Mouse (Mus musculus) hindbrain, embryonic 14.5 days (tissue): ENCODE results near the gene Slc25a48. TPM values are rescaled to one million over a fixed set of nuclear protein-coding genes. Genes with fewer than 3 reads are reported as not detected.

Experiments used
- ATAC-seq: fragments of 200-750 bp; cut with Nextera tagmentation; 2 replicates; pipeline ENCODE4 v1.8.0; 2017; ENCODE audit warnings: moderate number of reproducible peaks, mild to moderate bottlenecking, moderate TSS enrichment, moderate library complexity; ENCODE audit not compliant: low FRiP score
- DNase-seq: peaks from one replicate; pipeline ENCODE4 v3.0.0-alpha.2; 2015; ENCODE audit warnings: low spot score
- H3K27ac ChIP-seq: fragments of 300-500 bp; sonication (generic); 2 replicates; pipeline ENCODE4 v1.5.1; 2014; ENCODE audit warnings: mild to moderate bottlenecking, moderate library complexity
- H3K27me3 ChIP-seq: fragments of 300-500 bp; sonication (generic); 2 replicates; pipeline ENCODE4 v1.6.1; 2014; ENCODE audit warnings: mild to moderate bottlenecking, low read length, mixed read lengths; ENCODE audit not compliant: control insufficient read depth, insufficient read depth
- H3K36me3 ChIP-seq: fragments of 300-500 bp; sonication (generic); replicated peaks from 2 replicates; pipeline ENCODE4 v1.6.1; 2014; ENCODE audit not compliant: control insufficient read depth, insufficient read depth
- H3K4me1 ChIP-seq: fragments of 300-500 bp; sonication (generic); replicated peaks from 2 replicates; pipeline ENCODE4 v1.6.1; 2014; ENCODE audit warnings: antibody characterized with exemption, low read length, mixed read lengths; ENCODE audit not compliant: control insufficient read depth, insufficient read depth
- H3K4me2 ChIP-seq: fragments of 300-500 bp; sonication (generic); replicated peaks from 2 replicates; pipeline ENCODE4 v1.6.1; 2014; ENCODE audit warnings: mild to moderate bottlenecking, moderate library complexity
- H3K4me3 ChIP-seq: fragments of 300-500 bp; sonication (generic); replicated peaks from 2 replicates; pipeline ENCODE4 v1.5.1; 2014; ENCODE audit warnings: mild to moderate bottlenecking, low read length
- H3K9ac ChIP-seq: fragments of 300-500 bp; sonication (generic); 2 replicates; pipeline ENCODE4 v1.6.1; 2014
- H3K9me3 ChIP-seq: fragments of 300-500 bp; sonication (generic); 2 replicates; pipeline ENCODE4 v1.6.1; 2016; ENCODE audit warnings: low read length; ENCODE audit not compliant: control insufficient read depth
- WGBS: fragments of 180-500 bp; shearing (Covaris S2); extraction: QIAGEN DNeasy Blood & Tissue Kit; methylation state at CpG from one replicate; pipeline ENCODE4 v1.1.7; 2014; 5-methylcytosine and 5-hydroxymethylcytosine counted together
- polyA plus RNA-seq: library from polyadenylated mRNA; unstranded; fragments of >200 nt; fragmentation: Nextera tagmentation; extraction: Ambion mirVana; gene quantifications from 2 replicates; pipeline ENCODE4 v1.2.1, GENCODE M21; 2014

Slc25a48 gene
- polyA plus RNA-seq, 1 experiment from 2014 or later, result not detected

DNA sequence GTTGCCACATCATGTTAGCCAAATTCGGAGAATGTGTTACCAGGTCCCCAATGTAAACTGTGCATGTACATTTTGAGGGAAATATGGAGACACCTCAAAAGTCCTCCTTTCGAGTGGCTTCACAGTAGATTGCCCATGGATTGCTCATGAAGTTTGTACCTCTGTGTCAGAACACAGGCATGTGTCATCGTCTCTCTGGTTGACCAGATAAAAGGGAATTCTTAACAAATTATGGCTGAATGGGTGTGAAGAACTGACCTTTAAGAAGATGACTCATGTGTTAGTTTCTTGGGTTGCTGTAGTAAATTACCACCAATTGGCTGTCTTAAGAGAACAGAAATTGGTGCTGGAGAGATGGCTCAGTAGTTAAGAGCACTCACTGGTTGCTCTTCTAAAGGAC is 6.0 kb downstream of the Slc25a48 start:
- H3K9me3 ChIP-seq, result no peaks in the 10 kb centered on the region
- H3K27ac ChIP-seq, result no peak overlapping the region
- H3K36me3 ChIP-seq, result no peaks in the 10 kb centered on the region
- H3K4me3 ChIP-seq, result no peak overlapping the region
- peaks cover 3% of the 10 kb centered on the region; the same call in 1 of the 2 replicates for H3K4me1 ChIP-seq
- 93% methylated on average over 3 of the region's 3 CpGs for WGBS
- H3K9ac ChIP-seq, result no peak overlapping the region
- DNase-seq (no peak), ATAC-seq (no peak)
- H3K27me3 ChIP-seq, result peaks cover 21% of the 10 kb centered on the region
- no peak overlapping the region for H3K4me2 ChIP-seq

DNA sequence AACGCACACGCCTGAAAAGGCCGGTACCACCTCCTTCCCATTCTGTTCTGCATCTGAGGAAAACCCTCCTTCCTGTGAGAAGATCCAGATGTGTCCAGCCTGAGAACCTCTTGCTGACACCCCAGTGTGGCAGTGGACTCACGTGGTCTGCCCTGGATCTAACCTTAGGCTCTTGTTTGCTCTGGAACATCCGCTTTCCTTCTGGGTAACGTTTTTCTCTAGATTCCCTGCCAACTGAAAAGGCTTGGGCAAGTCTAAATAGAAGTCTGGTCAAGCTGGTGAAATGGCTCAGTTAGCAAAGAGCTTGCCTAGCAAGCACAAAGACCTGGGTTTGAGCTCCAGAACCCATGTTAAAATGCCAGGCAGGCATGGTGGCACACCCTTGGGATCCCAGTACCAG is 6.8 kb downstream of the Slc25a48 start:
- Histone ChIP-seq H3K4me1 (peaks cover 5% of the 10 kb centered on the region; the same call in 1 of the 2 replicates), H3K27me3 (peaks cover 12% of the 10 kb centered on the region), H3K9ac (no peak overlapping the region), H3K27ac (no peak overlapping the region), H3K4me3 (no peak overlapping the region), H3K36me3 (no peaks in the 10 kb centered on the region), H3K9me3 (no peaks in the 10 kb centered on the region), H3K4me2 (no peak overlapping the region)
- DNase-seq (no peak), ATAC-seq (no peak)
- WGBS, result 94% methylated on average over 6 of the region's 6 CpGs

DNA sequence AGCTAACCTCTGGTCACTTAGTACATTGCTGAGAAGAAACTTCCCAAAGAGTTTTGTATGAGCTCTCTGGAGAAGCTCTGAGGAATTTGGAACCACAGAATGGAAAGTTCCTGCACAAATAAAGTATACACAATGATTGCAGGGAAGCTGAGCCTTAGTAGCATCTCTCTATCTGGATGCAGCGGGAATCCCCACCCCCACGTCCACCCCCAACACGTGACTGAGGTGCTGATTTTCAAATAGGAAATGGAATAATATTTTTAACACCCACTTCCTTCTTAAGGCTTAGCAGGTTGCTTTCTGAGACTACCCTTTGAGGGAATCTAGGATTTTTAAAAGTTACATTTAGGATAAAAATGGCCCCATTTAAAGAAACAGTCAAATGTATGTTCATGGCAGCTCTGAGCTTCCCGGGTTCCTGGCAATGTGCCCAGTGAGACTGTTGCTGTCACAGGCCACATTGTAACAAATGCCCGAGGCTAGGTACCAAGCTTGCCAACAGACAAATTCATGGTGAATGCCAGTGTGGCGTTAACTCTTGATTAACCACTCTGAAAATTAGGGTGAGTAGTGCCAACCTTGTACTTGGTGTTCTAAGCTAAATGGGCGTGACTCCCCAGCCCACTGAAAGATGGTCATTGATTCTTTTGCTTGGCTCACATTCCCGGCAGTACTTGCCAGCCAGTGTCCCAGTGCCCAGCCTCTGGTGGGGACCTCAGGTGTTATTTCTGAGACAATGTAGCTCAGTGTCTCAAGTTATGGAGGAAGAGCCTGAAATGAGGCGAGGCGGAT is 11.3 kb downstream of the Slc25a48 start:
- H3K4me2 ChIP-seq, result no peak overlapping the region
- DNase-seq, result peak; percentile 84

DNA sequence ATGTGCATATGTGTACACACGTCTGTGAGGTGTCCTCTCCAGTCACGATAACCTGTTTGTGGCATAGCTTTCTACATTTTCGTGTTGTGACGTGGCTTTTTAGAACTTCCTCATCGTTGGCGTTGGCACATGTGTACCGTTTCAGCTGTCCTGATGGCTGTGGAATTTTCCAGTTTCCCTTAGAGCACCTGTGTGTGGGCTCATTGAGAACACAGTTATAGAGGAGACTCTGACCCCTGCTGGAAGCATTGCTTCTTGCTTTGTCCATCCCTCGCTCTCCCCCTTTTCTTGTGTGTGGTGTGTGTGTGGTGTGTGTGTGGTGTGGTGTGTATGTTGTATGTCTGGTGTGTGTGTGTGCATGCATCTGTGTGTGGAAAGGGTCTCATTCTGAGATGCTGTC is 11.9 kb downstream of the Slc25a48 start:
- Histone ChIP-seq H3K36me3 (no peaks in the 10 kb centered on the region), H3K4me2 (no peak overlapping the region), H3K9me3 (no peaks in the 10 kb centered on the region), H3K27me3 (no peaks in the 10 kb centered on the region), H3K27ac (no peak overlapping the region), H3K4me1 (peaks cover 5% of the 10 kb centered on the region; the same call in 1 of the 2 replicates), H3K9ac (no peak overlapping the region), H3K4me3 (no peak overlapping the region)
- WGBS, result 80% methylated on average over 8 of the region's 8 CpGs
- ATAC-seq (no peak), DNase-seq (no peak)

More for the DNA sequence above, 11.3 kb downstream of the Slc25a48 start:
- H3K4me1 ChIP-seq, result peaks cover 5% of the 10 kb centered on the region; the same call in 1 of the 2 replicates
- WGBS, result 58% methylated on average over 10 of the region's 10 CpGs
- H3K27me3 ChIP-seq, result no peaks in the 10 kb centered on the region
- H3K9me3 ChIP-seq, result no peaks in the 10 kb centered on the region
- H3K27ac ChIP-seq, result no peak overlapping the region
- no peak overlapping the region for H3K4me3 ChIP-seq
- no peak overlapping the region for H3K9ac ChIP-seq
- no peaks in the 10 kb centered on the region for H3K36me3 ChIP-seq
- peak; percentile 51; the same call in 1 of the 2 replicates for ATAC-seq

DNA sequence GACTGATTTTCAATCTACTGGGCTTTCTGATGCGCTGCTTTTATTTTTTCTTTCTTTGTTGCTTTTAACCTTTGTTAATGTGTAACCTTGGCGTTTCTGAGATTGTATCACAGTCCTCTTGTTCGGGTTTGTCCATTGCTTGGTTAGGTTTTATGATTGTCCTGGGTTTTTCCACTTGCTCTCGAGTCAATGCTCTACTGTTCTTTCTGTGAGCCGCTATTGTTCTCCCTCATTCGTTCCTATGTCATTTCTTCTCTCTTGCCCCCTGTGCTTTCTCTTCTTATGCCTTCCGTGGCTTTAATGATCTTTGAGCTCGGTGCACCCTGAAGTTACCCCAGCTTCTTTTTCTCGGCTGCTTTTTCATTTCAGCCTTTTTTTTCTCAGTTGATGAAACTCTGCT is 19.8 kb downstream of the Slc25a48 start:
- H3K9ac ChIP-seq, result no peak overlapping the region
- no peaks in the 10 kb centered on the region for H3K9me3 ChIP-seq
- no peak overlapping the region for H3K4me3 ChIP-seq
- no peak overlapping the region for H3K4me2 ChIP-seq
- no peaks in the 10 kb centered on the region for H3K27me3 ChIP-seq
- no peaks in the 10 kb centered on the region for H3K36me3 ChIP-seq
- ATAC-seq, result no peak
- no peak for DNase-seq
- H3K27ac ChIP-seq, result no peak overlapping the region
- no peaks in the 10 kb centered on the region for H3K4me1 ChIP-seq
- WGBS, result 35% methylated on average over 9 of the region's 9 CpGs

DNA sequence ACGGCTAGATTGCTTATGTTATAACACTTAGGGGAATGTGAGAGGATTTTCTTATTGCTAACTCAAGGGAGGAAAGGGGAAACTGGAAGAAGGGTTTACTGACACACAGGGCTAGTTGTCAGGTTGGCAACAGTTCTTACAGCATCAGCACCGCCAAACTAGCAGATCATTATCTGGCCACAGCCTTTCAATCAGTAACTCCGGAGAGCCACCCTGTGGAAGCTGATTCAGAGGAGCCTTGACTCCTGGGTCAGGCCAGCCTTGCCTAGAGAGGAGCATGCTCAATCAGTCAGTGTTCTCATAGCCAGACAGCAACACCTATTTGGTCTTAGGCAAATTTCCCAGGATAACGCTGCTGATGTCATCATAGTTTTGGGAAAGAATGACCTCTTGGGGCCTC is 23.3 kb downstream of the Slc25a48 start:
- DNase-seq, result no peak
- no peaks in the 10 kb centered on the region for H3K9me3 ChIP-seq
- H3K4me1 ChIP-seq, result no peaks in the 10 kb centered on the region; the same call in 1 of the 2 replicates
- 83% methylated on average over 4 of the region's 4 CpGs for WGBS
- no peak overlapping the region for H3K4me3 ChIP-seq
- no peak overlapping the region for H3K27ac ChIP-seq
- no peak for ATAC-seq
- H3K27me3 ChIP-seq, result no peaks in the 10 kb centered on the region
- no peaks in the 10 kb centered on the region for H3K36me3 ChIP-seq
- no peak overlapping the region for H3K4me2 ChIP-seq
- H3K9ac ChIP-seq, result no peak overlapping the region

DNA sequence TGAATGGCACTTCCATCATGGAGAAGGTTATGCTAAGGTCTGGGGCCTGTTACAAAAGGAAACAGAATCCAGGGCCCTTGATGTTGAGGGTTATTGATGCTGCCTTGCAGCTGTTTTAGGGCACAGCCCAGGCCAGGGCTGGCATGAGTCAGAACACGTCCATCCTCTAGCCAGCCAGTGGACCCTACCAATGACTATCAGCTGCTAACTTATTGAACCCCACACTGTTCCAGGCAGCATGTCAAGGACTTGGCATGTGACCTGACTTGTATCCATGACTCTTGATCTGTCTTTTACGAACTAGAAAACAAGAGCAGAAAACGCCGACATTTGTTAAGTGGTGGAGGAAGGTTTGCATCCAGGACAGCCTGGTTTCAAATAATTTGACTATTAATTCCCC is 24.6 kb downstream of the Slc25a48 start:
- no peaks in the 10 kb centered on the region for H3K36me3 ChIP-seq
- H3K4me1 ChIP-seq, result no peaks in the 10 kb centered on the region; the same call in 1 of the 2 replicates
- no peak overlapping the region for H3K27ac ChIP-seq
- WGBS, result 87% methylated on average over 4 of the region's 4 CpGs
- no peak for DNase-seq
- H3K9ac ChIP-seq, result no peak overlapping the region
- no peaks in the 10 kb centered on the region for H3K9me3 ChIP-seq
- ATAC-seq, result no peak
- no peak overlapping the region for H3K4me3 ChIP-seq
- no peak overlapping the region for H3K4me2 ChIP-seq
- no peaks in the 10 kb centered on the region for H3K27me3 ChIP-seq

DNA sequence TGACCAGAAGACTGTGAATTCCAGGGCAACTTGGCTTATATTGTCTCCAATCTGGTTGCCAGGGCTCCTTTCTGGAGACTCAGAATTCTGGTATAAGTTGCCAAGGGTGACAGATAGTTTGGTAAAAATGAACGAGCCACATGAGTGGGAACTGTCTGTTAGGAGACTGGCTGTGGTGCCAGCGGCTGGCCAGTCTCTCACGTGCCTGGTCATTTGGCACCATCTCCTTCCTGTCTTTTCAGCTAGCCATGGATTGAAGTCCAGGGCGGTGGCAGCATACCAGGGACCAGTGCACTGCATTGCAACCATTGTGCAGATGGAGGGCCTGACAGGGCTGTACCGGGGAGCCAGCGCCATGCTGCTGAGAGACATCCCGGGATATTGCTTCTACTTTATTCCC is 25.1 kb downstream of the Slc25a48 start:
- Histone ChIP-seq H3K4me1 (no peaks in the 10 kb centered on the region; the same call in 1 of the 2 replicates), H3K27ac (no peak overlapping the region), H3K4me2 (no peak overlapping the region), H3K4me3 (no peak overlapping the region), H3K36me3 (no peaks in the 10 kb centered on the region), H3K9me3 (no peaks in the 10 kb centered on the region), H3K27me3 (no peaks in the 10 kb centered on the region), H3K9ac (no peak overlapping the region)
- ATAC-seq, result peak; percentile 34; the same call in 1 of the 2 replicates
- DNase-seq, result peak; percentile 33
- 76% methylated on average over 7 of the region's 7 CpGs for WGBS

DNA sequence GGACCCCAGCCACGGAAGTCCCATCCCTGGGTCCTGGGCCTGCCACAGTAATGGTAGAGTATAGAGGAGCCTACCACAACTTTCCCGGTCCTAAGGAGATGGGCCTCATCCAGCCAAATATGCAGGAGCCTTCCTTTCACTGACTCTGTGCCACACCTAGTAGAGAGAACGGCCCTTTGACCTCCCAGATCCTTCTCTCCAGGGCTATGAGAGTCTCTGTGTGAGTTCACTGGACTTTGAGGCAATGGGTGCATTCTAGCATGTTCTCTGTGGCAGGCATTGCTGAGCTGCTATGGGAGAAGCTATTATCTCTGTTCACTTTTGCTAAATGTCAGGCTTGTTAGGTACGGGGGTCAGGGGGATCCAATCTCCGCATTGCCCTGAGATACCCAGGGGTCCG is 25.6 kb downstream of the Slc25a48 start:
- no peak overlapping the region for H3K4me3 ChIP-seq
- H3K27me3 ChIP-seq, result no peaks in the 10 kb centered on the region
- H3K4me2 ChIP-seq, result no peak overlapping the region
- H3K4me1 ChIP-seq, result no peaks in the 10 kb centered on the region; the same call in 1 of the 2 replicates
- no peaks in the 10 kb centered on the region for H3K9me3 ChIP-seq
- no peak overlapping the region for H3K9ac ChIP-seq
- no peaks in the 10 kb centered on the region for H3K36me3 ChIP-seq
- no peak overlapping the region for H3K27ac ChIP-seq
- no peak for ATAC-seq
- no peak for DNase-seq
- WGBS, result 78% methylated on average over 6 of the region's 6 CpGs
